Mouse (Mus musculus): ENCODE data around the gene Carmil1.

Gene Carmil1

DNA sequence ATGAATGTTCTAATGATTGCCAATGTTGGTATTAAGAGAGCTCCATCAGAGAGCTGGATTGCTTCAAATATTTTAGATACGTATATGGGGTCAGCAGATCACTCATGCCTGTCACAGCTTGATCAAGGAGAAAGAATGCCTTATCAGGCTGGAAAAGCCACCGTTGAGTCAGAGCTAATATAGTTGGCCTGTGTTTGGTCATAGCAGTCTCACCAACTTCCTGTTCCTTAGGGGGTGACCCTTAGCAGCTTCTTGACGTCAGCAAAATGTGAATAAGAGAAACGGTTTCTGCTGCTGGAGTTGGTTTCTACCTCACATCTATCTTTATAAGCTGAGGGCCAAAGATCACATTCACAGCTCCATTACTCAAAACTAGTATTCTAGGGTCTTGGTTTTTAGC is 176.6 kb downstream of the Carmil1 start:
- no peak for DNase-seq (ENCODE audit: low spot score in 2 of 2)

GRCm38 (mm10) chr13:24103152-24103551 is 177.4 kb downstream of the Carmil1 start:
- no peak for DNase-seq (ENCODE audit: low spot score in 2 of 2)

GRCm38 (mm10) chr13:24102256-24102655 is 178.3 kb downstream of the Carmil1 start:
- no peak for DNase-seq (ENCODE audit: low spot score in 2 of 2)

- no peak for DNase-seq (ENCODE audit: low spot score in 2 of 2)
Observed at GRCm38 (mm10) chr13:24101157-24102130, 179.2 kb downstream of the Carmil1 start.

DNA sequence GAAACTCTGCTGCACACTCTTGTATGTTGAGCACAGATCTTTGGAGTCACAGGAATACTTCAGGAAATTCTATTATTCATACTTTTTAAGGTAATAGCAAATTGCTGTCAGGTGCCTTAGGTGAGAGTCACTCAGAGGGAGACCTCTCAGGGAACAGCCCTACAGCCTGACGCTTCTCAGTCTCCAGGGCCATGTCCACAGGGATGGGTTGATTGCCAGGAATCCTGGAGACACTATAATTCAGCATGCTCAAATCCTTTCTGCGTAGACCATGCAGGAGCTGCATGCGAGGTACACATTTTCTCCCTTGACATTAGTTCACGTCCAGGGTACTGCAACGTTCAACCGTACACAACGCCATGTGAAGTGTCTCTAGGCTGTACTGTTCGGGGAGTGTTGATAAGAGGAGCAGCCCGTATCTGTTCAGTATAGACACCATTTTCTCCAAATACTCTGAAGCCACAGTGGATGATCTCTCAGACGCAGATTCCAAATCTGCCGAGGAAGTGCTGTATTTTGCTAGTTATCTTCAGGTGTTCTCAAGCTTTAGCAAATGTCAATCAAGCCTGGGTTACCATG is 180.0 kb downstream of the Carmil1 start:
- no peak for DNase-seq (ENCODE audit: low spot score in 2 of 2)

GRCm38 (mm10) chr13:24096573-24096972 is 184.0 kb downstream of the Carmil1 start:
- DNase-seq (ENCODE audit: low spot score in 2 of 2) = no peak

GRCm38 (mm10) chr13:24094825-24095547 is 185.6 kb downstream of the Carmil1 start:
- no peak for DNase-seq (ENCODE audit: low spot score in 2 of 2)

GRCm38 (mm10) chr13:24093108-24093507 is 187.5 kb downstream of the Carmil1 start:
- DNase-seq (ENCODE audit: low spot score in 2 of 2) = no peak

- DNase-seq (ENCODE audit: low spot score in 2 of 2) = no peak
Observed at GRCm38 (mm10) chr13:24092073-24092472, 188.5 kb downstream of the Carmil1 start.

- DNase-seq (ENCODE audit: low spot score in 2 of 2) = no peak
Observed at GRCm38 (mm10) chr13:24082153-24082552, 198.4 kb downstream of the Carmil1 start.

DNA sequence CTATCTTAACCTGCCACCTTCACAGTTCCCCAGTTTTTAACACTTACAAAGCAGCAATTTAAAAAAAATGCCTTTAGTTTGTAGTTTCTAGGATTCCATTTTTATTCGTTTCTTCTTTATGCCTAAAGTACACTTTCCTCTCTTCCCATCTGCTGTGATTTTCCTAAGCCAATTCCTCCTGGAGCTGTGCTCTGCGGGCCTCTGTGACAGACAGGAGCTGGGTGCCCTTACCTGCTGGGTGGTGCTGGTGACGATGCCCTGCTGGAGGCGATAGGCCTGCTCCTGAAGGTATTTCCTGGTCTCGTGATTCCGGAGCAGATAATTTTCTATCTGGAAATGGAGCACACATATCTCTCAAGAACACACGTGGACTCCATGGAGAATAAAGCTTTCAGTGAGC is 198.9 kb downstream of the Carmil1 start:
- DNase-seq (ENCODE audit: low spot score in 2 of 2) = no peak

DNA sequence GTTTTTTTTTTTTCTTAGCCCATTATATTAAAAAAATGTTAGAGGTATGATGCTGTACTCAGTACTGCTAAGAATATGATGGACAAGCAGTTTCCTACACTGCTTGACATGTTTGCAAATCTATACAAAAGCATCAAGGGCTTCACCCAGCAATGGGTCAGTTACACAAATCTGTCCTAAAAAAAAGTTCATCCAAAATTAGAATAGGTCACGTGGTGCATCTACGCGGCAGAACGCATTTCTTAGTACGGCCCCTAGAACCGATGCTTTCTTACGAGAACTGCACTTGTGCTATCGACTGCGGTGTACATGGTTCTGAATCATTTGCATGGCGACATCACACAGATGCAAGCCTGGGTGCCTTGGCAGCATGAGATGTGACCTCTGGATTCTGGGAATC is 208.0 kb downstream of the Carmil1 start:
- DNase-seq (ENCODE audit: low spot score in 2 of 2) = no peak

- no peak for DNase-seq (ENCODE audit: low spot score in 2 of 2)
Observed at GRCm38 (mm10) chr13:24067553-24067952, 213.0 kb downstream of the Carmil1 start.

DNA sequence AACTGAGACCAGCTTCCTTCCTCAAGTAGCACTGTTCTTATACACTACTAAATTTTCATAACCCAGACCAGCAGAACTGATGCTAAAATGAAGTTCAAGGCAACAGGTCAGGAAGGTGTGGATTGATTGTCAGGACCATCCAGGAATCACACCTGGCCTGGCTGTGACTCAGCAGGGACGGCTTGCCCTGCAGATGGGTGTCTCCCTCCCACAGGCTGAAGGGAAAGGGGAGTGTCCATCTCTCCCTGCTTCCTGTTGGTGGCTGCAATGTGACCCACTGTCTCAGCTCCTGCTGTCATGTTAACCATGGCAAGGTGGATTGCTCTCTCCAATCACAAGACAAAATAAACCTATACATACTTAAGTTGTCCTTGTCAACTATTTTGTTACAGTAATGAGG is 215.1 kb downstream of the Carmil1 start:
- DNase-seq (ENCODE audit: low spot score in 2 of 2) = no peak

- no peak for DNase-seq (ENCODE audit: low spot score in 2 of 2)
Observed at GRCm38 (mm10) chr13:24062770-24063169, 217.8 kb downstream of the Carmil1 start.

DNA sequence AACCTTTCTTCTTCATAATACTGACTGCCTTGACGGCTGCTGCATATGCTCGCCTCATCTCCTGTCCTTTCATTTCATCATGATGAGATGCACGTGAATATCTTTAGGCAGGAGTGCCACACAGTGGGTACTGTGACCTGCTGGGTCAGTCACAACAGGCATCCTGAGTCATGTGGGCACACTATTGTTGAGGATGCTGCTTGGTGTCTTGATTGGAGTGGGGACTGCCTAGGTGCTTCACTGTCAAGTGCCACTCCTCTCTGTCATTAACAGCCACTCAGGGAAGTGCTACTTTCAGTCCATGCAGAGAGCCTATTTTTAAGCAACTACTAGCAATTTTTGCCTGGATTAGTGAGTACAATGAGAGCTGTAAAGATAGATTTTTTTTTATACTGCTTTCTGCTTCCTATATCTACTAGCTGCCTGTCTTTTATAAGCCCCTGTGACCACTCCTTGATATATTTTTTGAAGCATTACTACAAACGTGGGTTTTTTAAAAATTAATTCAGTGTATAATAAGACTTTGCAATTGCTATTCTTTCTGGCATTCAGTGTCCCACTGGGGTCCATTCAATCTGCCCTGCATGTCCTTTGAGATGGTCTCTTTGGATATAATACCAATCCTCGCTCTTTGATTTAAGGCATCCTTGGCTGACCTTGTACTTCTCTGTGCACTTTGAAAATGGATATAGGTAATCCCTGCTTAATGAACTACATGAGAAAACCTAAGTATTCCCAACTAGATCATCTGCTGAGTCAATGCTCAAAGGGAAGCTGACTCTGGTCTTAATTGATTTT is 225.3 kb downstream of the Carmil1 start:
- DNase-seq (ENCODE audit: low spot score in 2 of 2) = no peak

- DNase-seq (ENCODE audit: low spot score in 2 of 2) = no peak
Observed at GRCm38 (mm10) chr13:24051496-24051895, 229.1 kb downstream of the Carmil1 start.

- DNase-seq (ENCODE audit: low spot score in 2 of 2) = no peak
Observed at GRCm38 (mm10) chr13:24050330-24050729, 230.3 kb downstream of the Carmil1 start.

DNA sequence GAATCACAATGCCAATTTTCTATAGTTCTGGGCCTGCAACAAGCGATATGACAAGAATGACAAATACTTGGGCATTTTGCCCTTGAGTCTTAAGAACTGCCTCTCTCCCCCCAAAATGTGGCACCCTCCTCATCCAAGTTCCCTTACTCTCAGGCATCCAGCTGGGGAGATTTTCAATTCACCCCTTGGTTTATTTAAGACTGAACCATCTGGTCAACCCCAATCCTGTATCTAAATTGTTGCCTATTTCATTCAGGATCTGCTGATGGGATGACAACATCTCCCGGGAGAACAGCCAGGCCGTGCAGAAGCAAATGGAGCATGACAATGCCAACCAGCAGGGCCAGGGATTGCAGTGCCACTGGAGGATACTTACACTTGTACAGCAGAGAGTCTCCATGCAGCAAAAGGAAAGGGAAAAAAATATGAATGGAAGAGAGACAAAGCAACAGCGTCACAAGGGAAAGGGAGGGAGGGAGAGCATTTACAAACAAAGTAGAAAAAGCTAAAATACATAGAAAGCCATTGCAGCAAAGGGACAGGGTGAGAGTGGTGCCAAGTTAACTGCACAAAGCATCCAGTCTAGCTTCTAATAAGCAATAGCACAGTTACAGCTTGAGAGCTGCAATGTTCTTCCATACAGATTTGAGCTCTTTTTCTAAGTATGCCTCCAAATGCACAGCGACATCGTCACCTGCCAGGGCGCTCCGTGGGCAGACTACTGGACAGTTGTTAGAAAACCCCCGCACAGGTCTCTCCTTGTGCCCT is 231.1 kb downstream of the Carmil1 start:
- DNase-seq (ENCODE audit: low spot score in 2 of 2) = peak; percentile 57 to 65

GRCm38 (mm10) chr13:24048611-24049010 is 232.0 kb downstream of the Carmil1 start:
- DNase-seq (ENCODE audit: low spot score in 2 of 2) = no peak

DNA sequence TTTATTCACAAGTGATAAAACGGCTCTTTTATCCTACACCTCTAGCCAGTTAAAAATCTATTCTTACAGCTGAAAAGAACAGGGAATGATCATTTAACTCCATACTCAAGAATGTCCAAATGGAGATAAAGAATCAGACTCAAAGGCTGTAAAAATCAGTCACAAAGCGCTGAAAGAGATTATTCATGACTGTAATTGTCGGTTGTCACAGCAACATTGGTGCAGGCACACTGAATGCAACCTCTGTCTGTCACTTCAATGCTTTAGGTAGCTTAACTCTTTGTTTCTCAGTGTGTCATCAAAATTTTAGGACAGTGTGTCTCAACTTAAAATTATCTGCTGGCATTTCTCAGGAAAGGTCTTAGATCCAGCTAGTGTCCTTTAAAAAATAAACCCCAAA is 235.3 kb downstream of the Carmil1 start:
- no peak for DNase-seq (ENCODE audit: low spot score in 2 of 2)

Measured in frontal cortex, postnatal 10 days (tissue).